Mouse (Mus musculus): ENCODE measurements around the gene Sem1.
"Not testable (repeated sequence)": the region's sequence is repeated elsewhere in the genome, so short reads cannot be mapped to it uniquely, and the experiment has no call there.

Gene Sem1

GRCm38 (mm10) chr6:6578304-6579149, at the start of gene Sem1:
Gene Sem1, minus strand, starts transcription at chr6:6578663.
- in situ Hi-C loops (cut with MboI, MseI): loop anchor here (10.0 kb wide), 1 partner anchor 376 kb away; the partner anchor contains the start of gene Sdhaf3

- in situ Hi-C loops (cut with MboI, MseI): no loop called here
Measured at GRCm38 (mm10) chr6:6622846-6623749, 44.6 kb upstream of the Sem1 start.

- in situ Hi-C loops (cut with MboI, MseI): no loop called here
Measured at GRCm38 (mm10) chr6:6603561-6604544, 25.4 kb upstream of the Sem1 start.

GRCm38 (mm10) chr6:6586313-6586712, 7.8 kb upstream of the Sem1 start:
- in situ Hi-C loops (cut with MboI, MseI): no loop called here

GRCm38 (mm10) chr6:6581849-6582248, 3.4 kb upstream of the Sem1 start:
- in situ Hi-C loops (cut with MboI, MseI): no loop called here

- in situ Hi-C loops (cut with MboI, MseI): loop anchor here (10.0 kb wide), 1 partner anchor 377 kb away; the partner anchor contains the start of gene Sdhaf3
Measured at GRCm38 (mm10) chr6:6577741-6578284, 650 bp downstream of the Sem1 start.

GRCm38 (mm10) chr6:6577291-6577690, 1.2 kb downstream of the Sem1 start:
- in situ Hi-C loops (cut with MboI, MseI): loop anchor here (10.0 kb wide), 1 partner anchor 378 kb away; the partner anchor contains the start of gene Sdhaf3

- in situ Hi-C loops (cut with MboI, MseI): loop anchor here (10.0 kb wide), 1 partner anchor 379 kb away; the partner anchor contains the start of gene Sdhaf3
Measured at GRCm38 (mm10) chr6:6575796-6576195, 2.7 kb downstream of the Sem1 start.

GRCm38 (mm10) chr6:6568436-6568835, 10.0 kb downstream of the Sem1 start:
- in situ Hi-C loops (cut with MboI, MseI): no loop called here

- in situ Hi-C loops (cut with MboI, MseI): no loop called here
Measured at GRCm38 (mm10) chr6:6563691-6564090, 14.8 kb downstream of the Sem1 start.

GRCm38 (mm10) chr6:6562716-6563115, 15.7 kb downstream of the Sem1 start:
- in situ Hi-C loops (cut with MboI, MseI): no loop called here

- in situ Hi-C loops (cut with MboI, MseI): no loop called here
Measured at GRCm38 (mm10) chr6:6557647-6558046, 20.8 kb downstream of the Sem1 start.

GRCm38 (mm10) chr6:6552006-6552405, 26.5 kb downstream of the Sem1 start:
- in situ Hi-C loops (cut with MboI, MseI): no loop called here

- in situ Hi-C loops (cut with MboI, MseI): no loop called here
Measured at GRCm38 (mm10) chr6:6547997-6548396, 30.5 kb downstream of the Sem1 start.

GRCm38 (mm10) chr6:6544255-6544645, 34.2 kb downstream of the Sem1 start:
- in situ Hi-C loops (cut with MboI, MseI): no loop called here

- in situ Hi-C loops (cut with MboI, MseI): no loop called here
Measured at GRCm38 (mm10) chr6:6543606-6544254, 34.7 kb downstream of the Sem1 start.

GRCm38 (mm10) chr6:6542133-6542532, 36.3 kb downstream of the Sem1 start:
- in situ Hi-C loops (cut with MboI, MseI): no loop called here

- in situ Hi-C loops (cut with MboI, MseI): no loop called here
Measured at GRCm38 (mm10) chr6:6536781-6537466, 41.5 kb downstream of the Sem1 start.

- in situ Hi-C loops (cut with MboI, MseI): not testable (repeated sequence)
Measured at GRCm38 (mm10) chr6:6536359-6536758, 42.1 kb downstream of the Sem1 start.

All from T-helper 1 cell (primary cell).